Mouse (Mus musculus) MEL (cell line): ENCODE data around the gene Spock1. TPM values are rescaled to one million over a fixed set of nuclear protein-coding genes. Genes with fewer than 3 reads are reported as not detected.

Experiments used
- DNase-seq: peaks from one replicate; pipeline ENCODE4 v3.0.0; 2011; ENCODE audit warnings: low read depth, low spot score
- H3K27ac ChIP-seq: 2 replicates; pipeline ENCODE4 v1.5.1; 2012; ENCODE audit warnings: low read depth, mild to moderate bottlenecking, control low read depth, low read length, moderate library complexity; ENCODE audit not compliant: control insufficient read depth
- H3K27me3 ChIP-seq, 2 experiments: fragments of 150-350 bp in 1 of 2; sonication (generic) in 1 of 2; 2 replicates each; pipeline ENCODE4 v1.6.1; 2012; ENCODE audit warnings: low read length in 2 of 2, mild to moderate bottlenecking in 2 of 2, improper control_type of control experiment in 1 of 2, moderate library complexity in 1 of 2; ENCODE audit not compliant: insufficient read depth in 2 of 2, control insufficient read depth in 1 of 2
- H3K36me3 ChIP-seq, 2 experiments: 2 replicates each; pipeline ENCODE4 v1.6.1; 2012 to 2014; ENCODE audit warnings: low read length in 2 of 2, improper control_type of control experiment in 1 of 2, inconsistent platforms in 1 of 2, mild to moderate bottlenecking in 1 of 2; ENCODE audit not compliant: insufficient read depth in 2 of 2, control insufficient read depth in 1 of 2
- H3K4me1 ChIP-seq, 2 experiments: fragments of 150-350 bp in 1 of 2; sonication (generic) in 1 of 2; 2 replicates each; pipeline ENCODE4 v1.6.1; 2012; ENCODE audit warnings: low read length in 2 of 2, improper control_type of control experiment in 1 of 2, mild to moderate bottlenecking in 1 of 2; ENCODE audit not compliant: insufficient read depth in 2 of 2, control insufficient read depth in 1 of 2
- H3K4me3 ChIP-seq, 2 experiments: fragments of 150-350 bp in 1 of 2; sonication (generic) in 1 of 2; 2 replicates each; pipeline ENCODE4 v1.5.1; 2012; ENCODE audit warnings: low read depth in 2 of 2, low read length in 2 of 2, mild to moderate bottlenecking in 2 of 2, moderate library complexity in 2 of 2, control low read depth in 1 of 2, improper control_type of control experiment in 1 of 2; ENCODE audit not compliant: control insufficient read depth in 1 of 2, insufficient read depth in 1 of 2
- H3K79me2 ChIP-seq: 2 replicates; pipeline ENCODE4 v1.6.1; 2012; ENCODE audit warnings: mild to moderate bottlenecking, low read length, moderate library complexity; ENCODE audit not compliant: control insufficient read depth, poor library complexity, insufficient read depth
- H3K9ac ChIP-seq: 2 replicates; pipeline ENCODE4 v1.6.1; 2012; ENCODE audit warnings: low read depth, mild to moderate bottlenecking, control low read depth, low read length, moderate library complexity; ENCODE audit not compliant: control insufficient read depth, poor library complexity, severe bottlenecking
- H3K9me3 ChIP-seq: fragments of 150-350 bp; sonication (generic); replicated peaks from 2 replicates; pipeline ENCODE4 v1.6.1; 2012; ENCODE audit warnings: mild to moderate bottlenecking, low read length, improper control_type of control experiment, moderate library complexity; ENCODE audit not compliant: insufficient read depth
- BHLHE40 ChIP-seq: IDR thresholded peaks from 2 replicates; pipeline ENCODE4 v1.6.1; 2012; ENCODE audit warnings: low read depth, mild to moderate bottlenecking, inconsistent platforms, low read length, improper control_type of control experiment, borderline replicate concordance
- E2F4 ChIP-seq: IDR thresholded peaks from 2 replicates; pipeline ENCODE4 v1.6.1; 2011; ENCODE audit warnings: low read depth, low read length, improper control_type of control experiment, borderline replicate concordance
- ELF1 ChIP-seq: IDR thresholded peaks from 2 replicates; pipeline ENCODE4 v1.6.1; 2014; ENCODE audit warnings: low read depth, mild to moderate bottlenecking, inconsistent platforms, low read length, improper control_type of control experiment, moderate library complexity
- HCFC1 ChIP-seq: IDR thresholded peaks from 2 replicates; pipeline ENCODE4 v1.6.1; 2012; ENCODE audit warnings: low read depth, mild to moderate bottlenecking, inconsistent platforms, low read length, improper control_type of control experiment, moderate library complexity
- JUND ChIP-seq: IDR thresholded peaks from 2 replicates; pipeline ENCODE4 v1.6.1; 2011; ENCODE audit warnings: low read depth, mild to moderate bottlenecking, improper control_type of control experiment, low read length
- KAT2A ChIP-seq: conservative IDR thresholded peaks from 2 replicates; pipeline ENCODE4 v1.6.1; 2012; ENCODE audit warnings: low read depth, low read length, improper control_type of control experiment, inconsistent platforms
- MAFK ChIP-seq: IDR thresholded peaks from 2 replicates; pipeline ENCODE4 v1.6.1; 2011; ENCODE audit warnings: low read depth, mild to moderate bottlenecking, low read length, improper control_type of control experiment, borderline replicate concordance
- MXI1 ChIP-seq: IDR thresholded peaks from 2 replicates; pipeline ENCODE4 v1.6.1; 2011; ENCODE audit warnings: mild to moderate bottlenecking, low read depth, low read length, improper control_type of control experiment
- MYB ChIP-seq: IDR thresholded peaks from 2 replicates; pipeline ENCODE4 v1.6.1; 2011; ENCODE audit warnings: mild to moderate bottlenecking, low read depth, low read length, improper control_type of control experiment
- NELFE ChIP-seq: IDR thresholded peaks from 2 replicates; pipeline ENCODE4 v1.6.1; 2011; ENCODE audit warnings: low read depth, low read length, improper control_type of control experiment
- NRF1 ChIP-seq: IDR thresholded peaks from 2 replicates; pipeline ENCODE4 v1.6.1; 2014; ENCODE audit warnings: low read depth, mild to moderate bottlenecking, inconsistent platforms, low read length, improper control_type of control experiment, moderate library complexity; ENCODE audit not compliant: poor library complexity, insufficient read depth, severe bottlenecking
- POLR2A ChIP-seq, 2 experiments: IDR thresholded peaks; 2 replicates each; pipeline ENCODE4 v1.6.1; 2011 to 2012; ENCODE audit warnings: low read length in 2 of 2, mild to moderate bottlenecking in 2 of 2, control low read depth in 1 of 2, improper control_type of control experiment in 1 of 2, low read depth in 1 of 2, moderate library complexity in 1 of 2; ENCODE audit not compliant: control insufficient read depth in 1 of 2, insufficient read depth in 1 of 2, poor library complexity in 1 of 2
- POLR2AphosphoS2 ChIP-seq: IDR thresholded peaks from 2 replicates; pipeline ENCODE4 v1.6.1; 2011; ENCODE audit warnings: low read length, improper control_type of control experiment
- POLR2AphosphoS5 ChIP-seq: IDR thresholded peaks from 2 replicates; pipeline ENCODE4 v1.6.1; 2012; ENCODE audit warnings: low read depth, borderline replicate concordance, mild to moderate bottlenecking, inconsistent platforms, low read length, moderate library complexity, mixed read lengths
- RAD21 ChIP-seq: IDR thresholded peaks from 2 replicates; pipeline ENCODE4 v1.6.1; 2011; ENCODE audit warnings: mild to moderate bottlenecking, low read depth, low read length, improper control_type of control experiment
- TBP ChIP-seq: IDR thresholded peaks from 2 replicates; pipeline ENCODE4 v1.8.0; 2011; ENCODE audit warnings: low read depth, low read length, improper control_type of control experiment
- TCF12 ChIP-seq: IDR thresholded peaks from 2 replicates; pipeline ENCODE4 v1.6.1; 2014; ENCODE audit warnings: low read depth, mild to moderate bottlenecking, inconsistent platforms, low read length, improper control_type of control experiment, moderate library complexity
- UBTF ChIP-seq: IDR thresholded peaks from 2 replicates; pipeline ENCODE4 v1.6.1; 2012; ENCODE audit warnings: low read depth, mild to moderate bottlenecking, inconsistent platforms, low read length, improper control_type of control experiment, moderate library complexity, borderline replicate concordance; ENCODE audit not compliant: insufficient read depth
- USF2 ChIP-seq, 2 experiments: IDR thresholded peaks; 2 replicates each; pipeline ENCODE4 v1.6.1; 2011 to 2012; ENCODE audit warnings: improper control_type of control experiment in 2 of 2, low read length in 2 of 2, borderline replicate concordance in 1 of 2, inconsistent platforms in 1 of 2, low read depth in 1 of 2, mild to moderate bottlenecking in 1 of 2; ENCODE audit not compliant: insufficient read depth in 1 of 2
- ZC3H11A ChIP-seq: IDR thresholded peaks from 2 replicates; pipeline ENCODE4 v1.6.1; 2012; ENCODE audit warnings: low read depth, mild to moderate bottlenecking, inconsistent platforms, low read length, improper control_type of control experiment
- ZKSCAN1 ChIP-seq: IDR thresholded peaks from 2 replicates; pipeline ENCODE4 v1.6.1; 2012; ENCODE audit warnings: low read depth, mild to moderate bottlenecking, inconsistent platforms, low read length, improper control_type of control experiment, moderate library complexity
- ZMIZ1 ChIP-seq: IDR thresholded peaks from 2 replicates; pipeline ENCODE4 v1.6.1; 2012; ENCODE audit warnings: low read depth, mild to moderate bottlenecking, inconsistent platforms, low read length, improper control_type of control experiment, moderate library complexity
- polyA plus RNA-seq, 2 experiments: library from polyadenylated mRNA; stranded (reverse) in 1 of 2; unstranded in 1 of 2; fragments of >175 nt in 1 of 2; fragments of >200 nt in 1 of 2; gene quantifications; 2 replicates each; pipeline versions ENCODE4 v1.2.1 to v1.2.4; 2012; ENCODE audit warnings: low replicate concordance in 2 of 2, low read depth in 1 of 2; ENCODE audit not compliant: insufficient read length in 2 of 2, insufficient read depth in 1 of 2, missing spikeins in 1 of 2
- total RNA-seq: library from RNA; depleted of rRNA; stranded (reverse); fragments of 300-350 nt; gene quantifications from 2 replicates; pipeline ENCODE4 v1.2.3, GENCODE M21; 2012

Spock1 gene
- total and polyA plus RNA-seq, 3 experiments: not detected

DNA sequence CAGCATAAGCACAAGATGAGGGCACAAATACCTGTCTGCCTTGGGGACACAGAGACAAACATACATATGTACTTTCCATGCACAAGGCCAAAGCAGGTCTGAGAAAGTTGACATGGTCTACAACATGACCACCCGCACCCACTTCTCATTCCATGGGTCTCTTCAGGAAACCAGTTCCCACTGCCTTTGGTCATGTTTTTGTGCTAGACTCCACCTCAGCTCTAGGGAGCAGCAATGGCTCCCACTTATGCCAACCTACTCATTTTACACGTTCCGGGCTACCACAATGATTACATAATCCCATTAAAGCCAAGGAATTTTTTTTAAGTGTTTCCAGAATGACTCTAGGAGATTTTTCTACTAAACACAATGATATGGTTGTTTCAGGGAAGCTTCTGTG lies 147.5 kb downstream of the Spock1 start:
- H3K4me1 ChIP-seq: no peaks in the 10 kb centered on the region
- H3K79me2 ChIP-seq: no peaks in the 10 kb centered on the region
- DNase-seq: no peak
- no peak overlapping the region for H3K9ac ChIP-seq
- no peak overlapping the region for H3K4me3 ChIP-seq
- no peaks in the 10 kb centered on the region for H3K27me3 ChIP-seq
- no peak for TF ChIP-seq BHLHE40
- no peak for TF ChIP-seq POLR2A (IDR thresholded peaks at IDR 0.05; ENCODE audit: control insufficient read depth in 1 of 2, insufficient read depth in 1 of 2, low read depth in 1 of 2, low read length in 2 of 2, poor library complexity in 1 of 2)
- no peak for TF ChIP-seq HCFC1
- TF ChIP-seq MYB: no peak
- TF ChIP-seq RAD21: no peak
- TF ChIP-seq ZKSCAN1: no peak
- no peak for TF ChIP-seq ZMIZ1
- TF ChIP-seq ZC3H11A: no peak
- no peak for TF ChIP-seq UBTF
- no peak for TF ChIP-seq TBP
- TF ChIP-seq E2F4: no peak
- TF ChIP-seq TCF12: no peak
- H3K27ac ChIP-seq: no peak overlapping the region
- no peaks in the 10 kb centered on the region for H3K36me3 ChIP-seq
- H3K9me3 ChIP-seq: no peaks in the 10 kb centered on the region

DNA sequence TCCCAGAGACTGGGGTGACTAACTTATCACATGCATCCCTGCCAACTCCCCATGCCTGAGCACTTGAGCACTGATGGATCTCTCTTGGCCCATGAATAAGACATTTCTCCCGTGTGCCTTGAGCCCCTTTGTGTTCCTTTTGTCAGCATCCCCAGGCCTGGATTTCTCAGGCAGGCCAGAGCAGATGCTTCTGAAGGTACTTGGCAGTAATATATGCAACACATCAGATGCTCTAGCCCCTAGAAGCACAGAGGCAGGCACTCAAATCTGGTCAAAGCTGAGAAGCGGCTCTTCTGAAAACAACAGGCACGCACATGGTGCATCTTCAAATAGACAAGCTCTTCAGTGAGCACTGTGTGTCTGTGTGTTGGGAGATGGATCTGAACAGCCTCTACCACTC lies 151.8 kb downstream of the Spock1 start:
- Histone ChIP-seq H3K4me1 (no peaks in the 10 kb centered on the region), H3K9me3 (no peaks in the 10 kb centered on the region), H3K4me3 (no peak overlapping the region), H3K36me3 (no peaks in the 10 kb centered on the region), H3K9ac (no peak overlapping the region), H3K27ac (no peak overlapping the region), H3K79me2 (no peaks in the 10 kb centered on the region), H3K27me3 (no peaks in the 10 kb centered on the region)
- DNase-seq: no peak
- TF ChIP-seq NRF1: no peak
- no peak for TF ChIP-seq JUND
- TF ChIP-seq MXI1: no peak
- no peak for TF ChIP-seq POLR2AphosphoS2
- TF ChIP-seq USF2 (IDR thresholded peaks at IDR 0.05; ENCODE audit: borderline replicate concordance in 1 of 2, insufficient read depth in 1 of 2, low read depth in 1 of 2, low read length in 2 of 2): no peak
- TF ChIP-seq POLR2AphosphoS5: no peak
- no peak for TF ChIP-seq MYB
- no peak for TF ChIP-seq NELFE
- TF ChIP-seq MAFK: no peak
- TF ChIP-seq ELF1: no peak
- no peak for TF ChIP-seq KAT2A
